Mouse (Mus musculus) hindbrain, postnatal 0 days (tissue): Measurements from ENCODE around the gene Ttc28. TPM values are rescaled to one million over a fixed set of nuclear protein-coding genes. Genes with fewer than 3 reads are reported as not detected.
A peak's percentile ranks its signal among the peaks of the same experiment; 100 is the strongest.

Experiments
- ATAC-seq: fragments of 200-750 bp; cut with Nextera tagmentation; 2 replicates; pipeline ENCODE4 v1.8.0; 2017; ENCODE audit warnings: mild to moderate bottlenecking, moderate TSS enrichment, moderate library complexity
- DNase-seq: peaks from one replicate; pipeline ENCODE4 v3.0.0-alpha.2; 2015; ENCODE audit warnings: low spot score
- H3K27ac ChIP-seq: fragments of 300-500 bp; sonication (generic); 2 replicates; pipeline ENCODE4 v1.5.1; 2014; ENCODE audit warnings: mild to moderate bottlenecking
- H3K27me3 ChIP-seq: fragments of 300-500 bp; sonication (generic); 2 replicates; pipeline ENCODE4 v1.6.1; 2014; ENCODE audit warnings: low read length, mixed read lengths; ENCODE audit not compliant: insufficient read depth
- H3K36me3 ChIP-seq: fragments of 300-500 bp; sonication (generic); 2 replicates; pipeline ENCODE4 v1.6.1; 2014; ENCODE audit warnings: low read length, mixed read lengths; ENCODE audit not compliant: insufficient read depth
- H3K4me1 ChIP-seq: fragments of 300-500 bp; sonication (generic); 2 replicates; pipeline ENCODE4 v1.6.1; 2014; ENCODE audit warnings: antibody characterized with exemption, low read length, mixed read lengths; ENCODE audit not compliant: insufficient read depth
- H3K4me2 ChIP-seq: fragments of 300-500 bp; sonication (generic); 2 replicates; pipeline ENCODE4 v1.6.1; 2014; ENCODE audit warnings: low read depth, mild to moderate bottlenecking, low read length, moderate library complexity, mixed read lengths
- H3K4me3 ChIP-seq: fragments of 300-500 bp; sonication (generic); 2 replicates; pipeline ENCODE4 v1.5.1; 2014; ENCODE audit warnings: low read length
- H3K9ac ChIP-seq: fragments of 300-500 bp; sonication (generic); replicated peaks from 2 replicates; pipeline ENCODE4 v1.6.1; 2014; ENCODE audit warnings: mild to moderate bottlenecking, low read length, moderate library complexity, mixed read lengths
- H3K9me3 ChIP-seq: fragments of 300-500 bp; sonication (generic); 2 replicates; pipeline ENCODE4 v1.6.1; 2016; ENCODE audit warnings: low read length, mixed read lengths
- CTCF ChIP-seq: IDR thresholded peaks from 2 replicates; pipeline ENCODE4 v1.5.1; 2016; ENCODE audit warnings: antibody characterized with exemption, control low read depth, low read depth
- WGBS: fragments of 180-500 bp; shearing (Covaris S2); extraction: QIAGEN DNeasy Blood & Tissue Kit; methylation state at CpG from one replicate; pipeline ENCODE4 v1.1.7; 2014; 5-methylcytosine and 5-hydroxymethylcytosine counted together
- polyA plus RNA-seq: library from polyadenylated mRNA; unstranded; fragments of >200 nt; fragmentation: Nextera tagmentation; extraction: Ambion mirVana; gene quantifications from 2 replicates; pipeline ENCODE4 v1.2.1, GENCODE M21; 2015
- total RNA-seq: library from RNA; depleted of rRNA; stranded (reverse); fragments of >200 nt; gene quantifications from 2 replicates; pipeline ENCODE4 v1.2.3, GENCODE M21; 2014

Ttc28 gene
- total and polyA plus RNA-seq, 2 experiments from 2014 or later = 11.1 to 49.8 TPM

- no peak overlapping the region for H3K9ac ChIP-seq
- H3K9me3 ChIP-seq = no peaks in the 10 kb centered on the region
- no peaks in the 10 kb centered on the region for H3K4me1 ChIP-seq
- no peak overlapping the region for H3K4me3 ChIP-seq
- H3K27me3 ChIP-seq = no peaks in the 10 kb centered on the region
- no peak for DNase-seq
- no peak for TF ChIP-seq CTCF
- no peak for ATAC-seq
- H3K36me3 ChIP-seq = peaks cover 25% of the 10 kb centered on the region
- 49% methylated on average over 11 of the region's 11 CpGs for WGBS
- no peak overlapping the region for H3K4me2 ChIP-seq
- H3K27ac ChIP-seq = no peak overlapping the region
Measured at GRCm38 (mm10) chr5:111290071-111290470, 410.5 kb downstream of the Ttc28 start.

GRCm38 (mm10) chr5:111291639-111292038 lies 412.0 kb downstream of the Ttc28 start:
- Histone ChIP-seq H3K27ac (peak overlapping the region; percentile 60; the same call in 1 of the 2 replicates), H3K4me3 (no peak overlapping the region), H3K9ac (no peak overlapping the region), H3K4me2 (peak overlapping the region; percentile 27; the same call in 1 of the 2 replicates), H3K27me3 (no peaks in the 10 kb centered on the region), H3K9me3 (no peaks in the 10 kb centered on the region), H3K4me1 (no peaks in the 10 kb centered on the region), H3K36me3 (peaks cover 10% of the 10 kb centered on the region)
- ATAC-seq (peak; percentile 84), DNase-seq (peak; percentile 77)
- peak; percentile 37 for TF ChIP-seq CTCF
- 40% methylated on average over 10 of the region's 10 CpGs for WGBS

GRCm38 (mm10) chr5:111297801-111298200 lies 418.2 kb downstream of the Ttc28 start:
- 81% methylated on average over 5 of the region's 5 CpGs for WGBS
- Histone ChIP-seq H3K4me2 (no peak overlapping the region), H3K9me3 (no peaks in the 10 kb centered on the region), H3K27me3 (no peaks in the 10 kb centered on the region), H3K9ac (no peak overlapping the region), H3K36me3 (no peaks in the 10 kb centered on the region), H3K4me3 (no peak overlapping the region), H3K4me1 (no peaks in the 10 kb centered on the region), H3K27ac (no peak overlapping the region)
- no peak for DNase-seq
- no peak for ATAC-seq
- TF ChIP-seq CTCF = no peak

GRCm38 (mm10) chr5:111298706-111299105 lies 419.1 kb downstream of the Ttc28 start:
- Histone ChIP-seq H3K27me3 (no peaks in the 10 kb centered on the region), H3K36me3 (no peaks in the 10 kb centered on the region), H3K27ac (no peak overlapping the region), H3K9me3 (no peaks in the 10 kb centered on the region), H3K4me3 (no peak overlapping the region), H3K9ac (no peak overlapping the region), H3K4me2 (no peak overlapping the region), H3K4me1 (no peaks in the 10 kb centered on the region)
- ATAC-seq (no peak), DNase-seq (no peak)
- 52% methylated on average over 7 of the region's 7 CpGs for WGBS
- no peak for TF ChIP-seq CTCF

- ATAC-seq (no peak), DNase-seq (peak; percentile 15)
Measured at GRCm38 (mm10) chr5:111300776-111301175, 421.2 kb downstream of the Ttc28 start.

GRCm38 (mm10) chr5:111301736-111302135 lies 422.1 kb downstream of the Ttc28 start:
- Histone ChIP-seq H3K4me3 (no peak overlapping the region), H3K27ac (no peak overlapping the region), H3K27me3 (no peaks in the 10 kb centered on the region), H3K9ac (no peak overlapping the region), H3K9me3 (no peaks in the 10 kb centered on the region), H3K4me2 (no peak overlapping the region), H3K36me3 (no peaks in the 10 kb centered on the region), H3K4me1 (no peaks in the 10 kb centered on the region)
- no peak for TF ChIP-seq CTCF
- no peak for DNase-seq
- no peak for ATAC-seq
- WGBS = 77% methylated on average over 7 of the region's 7 CpGs

More at GRCm38 (mm10) chr5:111300776-111301175, 421.2 kb downstream of the Ttc28 start:
- Histone ChIP-seq H3K4me1 (no peaks in the 10 kb centered on the region), H3K9ac (no peak overlapping the region), H3K4me3 (no peak overlapping the region), H3K36me3 (no peaks in the 10 kb centered on the region), H3K4me2 (no peak overlapping the region), H3K27me3 (no peaks in the 10 kb centered on the region), H3K9me3 (no peaks in the 10 kb centered on the region), H3K27ac (no peak overlapping the region)
- 61% methylated on average over 8 of the region's 8 CpGs for WGBS
- no peak for TF ChIP-seq CTCF

- Histone ChIP-seq H3K27me3 (no peaks in the 10 kb centered on the region), H3K9me3 (no peaks in the 10 kb centered on the region), H3K4me1 (no peaks in the 10 kb centered on the region), H3K4me3 (no peak overlapping the region), H3K36me3 (no peaks in the 10 kb centered on the region), H3K4me2 (no peak overlapping the region), H3K27ac (no peak overlapping the region), H3K9ac (no peak overlapping the region)
- DNase-seq = no peak
- 92% methylated on average over 3 of the region's 3 CpGs for WGBS
- no peak for ATAC-seq
- no peak for TF ChIP-seq CTCF
Measured at GRCm38 (mm10) chr5:111304730-111305129, 425.1 kb downstream of the Ttc28 start.
